Mouse (Mus musculus) liver, embryonic 11.5 days (tissue): ENCODE measurements around the gene Mdfi. TPM values are rescaled to one million over a fixed set of nuclear protein-coding genes. Genes with fewer than 3 reads are reported as not detected.

Experiments
- ATAC-seq: fragments of 200-750 bp; cut with Nextera tagmentation; replicated peaks from 2 replicates; pipeline ENCODE4 v1.8.0; 2017; ENCODE audit warnings: moderate number of reproducible peaks, mild to moderate bottlenecking, moderate TSS enrichment, moderate library complexity; ENCODE audit not compliant: low FRiP score
- DNase-seq: peaks from one replicate; pipeline ENCODE4 v3.0.0-alpha.2; 2017; ENCODE audit warnings: low spot score
- H3K27ac ChIP-seq: fragments of 300-500 bp; sonication (generic); 2 replicates; pipeline ENCODE4 v1.5.1; 2014; ENCODE audit warnings: mild to moderate bottlenecking, low read depth, low read length, control low read depth
- H3K27me3 ChIP-seq: fragments of 300-500 bp; sonication (generic); replicated peaks from 2 replicates; pipeline ENCODE4 v1.6.1; 2014; ENCODE audit warnings: low read length, mixed read lengths; ENCODE audit not compliant: control insufficient read depth, insufficient read depth
- H3K36me3 ChIP-seq: fragments of 300-500 bp; sonication (generic); 2 replicates; pipeline ENCODE4 v1.6.1; 2014; ENCODE audit warnings: mild to moderate bottlenecking, low read length, moderate library complexity, mixed read lengths; ENCODE audit not compliant: control insufficient read depth, insufficient read depth
- H3K4me1 ChIP-seq: fragments of 300-500 bp; sonication (generic); replicated peaks from 2 replicates; pipeline ENCODE4 v1.6.1; 2014; ENCODE audit warnings: low read length, mixed read lengths; ENCODE audit not compliant: control insufficient read depth, insufficient read depth
- H3K4me2 ChIP-seq: fragments of 300-500 bp; sonication (generic); 2 replicates; pipeline ENCODE4 v1.6.1; 2014; ENCODE audit warnings: mild to moderate bottlenecking, control low read depth, moderate library complexity
- H3K4me3 ChIP-seq: fragments of 300-500 bp; sonication (generic); 2 replicates; pipeline ENCODE4 v1.5.1; 2014; ENCODE audit warnings: low read depth, low read length, control low read depth
- H3K9ac ChIP-seq: fragments of 300-500 bp; sonication (generic); 2 replicates; pipeline ENCODE4 v1.6.1; 2014; ENCODE audit warnings: low read depth, low read length, control low read depth
- H3K9me3 ChIP-seq: fragments of 300-500 bp; sonication (generic); 2 replicates; pipeline ENCODE4 v1.6.1; 2016; ENCODE audit warnings: low read length, inconsistent platforms, mixed read lengths; ENCODE audit not compliant: control insufficient read depth
- WGBS: fragments of 180-500 bp; shearing (Covaris S2); extraction: QIAGEN DNeasy Blood & Tissue Kit; methylation state at CpG from one replicate; pipeline ENCODE4 v1.1.7; 2014; 5-methylcytosine and 5-hydroxymethylcytosine counted together
- polyA plus RNA-seq: library from polyadenylated mRNA; unstranded; fragments of >200 nt; fragmentation: Nextera tagmentation; extraction: Ambion mirVana; gene quantifications from 2 replicates; pipeline ENCODE4 v1.2.1, GENCODE M21; 2014

The Mdfi gene
- polyA plus RNA-seq: 15.9 and 16.3 TPM in 2 replicates

DNA sequence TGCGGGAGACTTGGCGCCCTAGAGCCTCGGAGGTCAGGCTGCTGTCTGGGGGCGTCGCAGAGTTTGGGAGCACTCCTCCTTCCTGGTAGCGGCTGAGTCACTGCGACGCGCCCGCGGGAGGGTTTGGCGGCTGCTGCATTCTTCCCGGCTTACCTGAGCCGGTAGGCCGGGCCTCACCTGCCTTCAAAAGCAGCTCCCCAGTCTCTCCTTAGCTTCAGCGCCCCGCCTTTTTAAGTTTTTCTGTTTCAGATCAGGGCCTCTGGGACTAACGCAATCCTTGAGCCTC lies at the start of gene Mdfi:
Gene Mdfi, minus strand, starts transcription at position 210 of the 286 bp plus-strand sequence.
- Histone ChIP-seq H3K9me3 (no peaks in the 10 kb centered on the region), H3K4me2 (peak within 1 kb of the TSS; percentile 70), H3K36me3 (no peaks in the 10 kb centered on the region), H3K27ac (peak within 1 kb of the TSS; percentile 49), H3K4me3 (peak within 1 kb of the TSS; percentile 63), H3K4me1 (peaks cover 16% of the 10 kb centered on the region), H3K9ac (peak within 1 kb of the TSS; percentile 64), H3K27me3 (peaks cover 35% of the 10 kb centered on the region)
- 5% methylated on average over 18 of the region's 18 CpGs for WGBS
- DNase-seq (no peak), ATAC-seq (no peak)

DNA sequence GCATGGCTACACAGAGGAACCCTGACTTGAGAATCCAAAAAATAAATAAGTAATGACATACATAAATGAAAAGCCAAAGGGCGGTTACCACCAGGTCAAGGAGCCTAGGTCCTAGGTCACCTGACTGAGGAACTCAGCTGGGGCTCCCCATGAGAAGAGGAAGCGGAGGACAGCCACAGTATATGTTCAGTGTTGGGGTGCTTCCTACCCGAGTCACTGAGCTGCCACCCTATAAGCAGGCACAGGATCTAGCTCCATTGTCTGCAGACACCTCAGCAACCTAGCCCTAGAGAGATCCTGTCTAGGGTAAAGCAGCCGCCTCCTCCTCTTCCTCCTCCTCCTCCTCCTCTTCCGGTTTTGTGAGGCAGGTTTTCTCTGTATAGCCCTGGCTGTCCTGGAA lies 48.6 kb upstream of the Mdfi start:
- DNase-seq (no peak), ATAC-seq (no peak)
- Histone ChIP-seq H3K4me1 (peaks cover 38% of the 10 kb centered on the region), H3K36me3 (peaks cover 13% of the 10 kb centered on the region; the same call in 1 of the 2 replicates), H3K27me3 (no peaks in the 10 kb centered on the region), H3K9ac (no peak overlapping the region), H3K4me2 (no peak overlapping the region), H3K4me3 (no peak overlapping the region), H3K27ac (no peak overlapping the region), H3K9me3 (no peaks in the 10 kb centered on the region)
- 69% methylated on average over 5 of the region's 5 CpGs for WGBS

DNA sequence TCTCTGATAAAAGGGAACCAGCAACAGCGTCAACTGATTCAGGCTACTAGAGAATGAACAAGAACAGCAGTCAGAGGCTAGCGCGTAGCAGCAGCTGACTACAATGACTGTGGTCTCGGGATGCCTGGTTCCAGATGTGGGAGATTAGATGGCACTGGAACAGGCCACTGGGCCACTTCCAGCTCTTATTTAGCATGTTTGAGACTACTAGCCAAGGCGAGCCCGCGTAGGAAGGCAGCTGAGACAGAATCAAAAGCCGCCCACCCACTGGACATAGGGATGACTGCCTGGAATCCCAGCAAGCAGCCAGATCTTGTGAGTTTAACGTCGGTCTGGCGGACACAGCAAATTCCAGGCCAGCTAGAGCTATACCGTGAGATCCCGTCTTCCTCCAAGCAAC lies 46.8 kb upstream of the Mdfi start:
- H3K9ac ChIP-seq: no peak overlapping the region
- H3K27me3 ChIP-seq: no peaks in the 10 kb centered on the region
- H3K4me2 ChIP-seq: no peak overlapping the region
- WGBS: 75% methylated on average over 13 of the region's 13 CpGs
- no peak overlapping the region for H3K4me3 ChIP-seq
- H3K36me3 ChIP-seq: peaks cover 19% of the 10 kb centered on the region; the same call in 1 of the 2 replicates
- H3K27ac ChIP-seq: no peak overlapping the region
- no peak for DNase-seq
- H3K4me1 ChIP-seq: peaks cover 27% of the 10 kb centered on the region
- ATAC-seq: no peak
- H3K9me3 ChIP-seq: no peaks in the 10 kb centered on the region

DNA sequence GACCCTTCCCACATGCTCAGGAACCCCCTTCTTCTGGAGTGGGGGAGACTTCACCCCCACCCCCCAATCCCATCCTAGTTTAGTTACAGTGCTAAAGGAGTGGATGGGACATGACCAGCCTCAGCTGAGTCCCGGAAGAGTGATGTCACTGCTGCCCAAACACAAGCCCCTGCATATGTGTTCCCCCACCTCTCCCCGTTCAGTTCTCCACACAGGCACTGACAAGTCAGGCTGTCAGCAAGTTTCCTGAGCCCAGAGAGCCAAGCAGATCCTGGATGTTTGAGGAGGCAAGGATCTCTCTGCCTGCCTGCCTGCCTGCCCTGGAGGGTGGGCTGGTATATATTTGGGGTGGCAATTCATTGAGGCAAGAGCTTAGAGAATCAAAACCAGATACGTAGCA lies 44.7 kb upstream of the Mdfi start:
- DNase-seq: no peak
- H3K4me1 ChIP-seq: peaks cover 25% of the 10 kb centered on the region
- H3K9me3 ChIP-seq: no peaks in the 10 kb centered on the region
- no peak overlapping the region for H3K9ac ChIP-seq
- no peak overlapping the region for H3K4me3 ChIP-seq
- no peak overlapping the region for H3K27ac ChIP-seq
- H3K27me3 ChIP-seq: no peaks in the 10 kb centered on the region
- ATAC-seq: no peak
- H3K4me2 ChIP-seq: no peak overlapping the region
- H3K36me3 ChIP-seq: peaks cover 23% of the 10 kb centered on the region; the same call in 1 of the 2 replicates
- WGBS: 45% methylated on average over 3 of the region's 3 CpGs

DNA sequence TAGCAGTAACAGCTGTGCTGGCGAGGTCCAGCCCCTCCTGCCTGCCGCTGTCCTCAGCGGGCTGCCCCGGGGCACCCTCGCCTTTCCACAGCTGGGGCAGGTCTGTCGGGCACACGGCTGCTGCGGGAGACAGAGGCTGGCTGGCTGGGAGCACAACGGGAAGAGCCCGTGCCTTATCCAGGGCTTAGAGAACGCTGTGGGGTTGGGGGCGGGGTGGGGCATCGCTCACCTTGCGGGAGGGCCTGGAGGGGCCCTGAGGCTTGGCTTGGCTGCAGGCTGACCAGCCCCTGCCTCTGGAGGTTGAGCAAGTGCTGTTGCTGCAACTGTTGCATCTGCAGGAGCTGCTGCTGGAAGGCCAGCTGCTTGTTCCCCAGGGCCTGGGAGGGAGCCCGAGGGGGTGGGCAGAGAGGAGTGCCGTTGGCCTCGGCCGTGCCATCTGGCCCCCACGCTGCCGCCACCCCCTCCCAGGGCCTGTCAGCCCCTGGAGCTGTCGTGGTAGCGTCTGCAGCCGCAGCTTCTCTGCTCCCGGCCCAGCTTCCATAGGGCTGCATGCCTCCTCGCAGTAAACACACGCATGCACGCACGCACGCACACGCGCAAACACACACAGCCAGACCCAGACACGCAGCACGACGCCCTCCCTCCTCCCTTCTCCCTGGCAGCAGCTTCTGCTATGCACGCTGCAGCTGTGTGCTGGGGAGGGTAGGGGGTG lies 44.0 kb upstream of the Mdfi start:
- Histone ChIP-seq H3K9ac (no peak overlapping the region), H3K4me1 (peaks cover 27% of the 10 kb centered on the region), H3K27me3 (no peaks in the 10 kb centered on the region), H3K9me3 (no peaks in the 10 kb centered on the region), H3K4me2 (0 out of 2 replicates have a peak overlapping the region, but pooled peaks have one; percentile 16), H3K4me3 (no peak overlapping the region), H3K27ac (peak overlapping the region; percentile 32; the same call in 1 of the 2 replicates), H3K36me3 (peaks cover 23% of the 10 kb centered on the region; the same call in 1 of the 2 replicates)
- ATAC-seq (no peak), DNase-seq (no peak)
- 50% methylated on average over 35 of the region's 35 CpGs for WGBS

DNA sequence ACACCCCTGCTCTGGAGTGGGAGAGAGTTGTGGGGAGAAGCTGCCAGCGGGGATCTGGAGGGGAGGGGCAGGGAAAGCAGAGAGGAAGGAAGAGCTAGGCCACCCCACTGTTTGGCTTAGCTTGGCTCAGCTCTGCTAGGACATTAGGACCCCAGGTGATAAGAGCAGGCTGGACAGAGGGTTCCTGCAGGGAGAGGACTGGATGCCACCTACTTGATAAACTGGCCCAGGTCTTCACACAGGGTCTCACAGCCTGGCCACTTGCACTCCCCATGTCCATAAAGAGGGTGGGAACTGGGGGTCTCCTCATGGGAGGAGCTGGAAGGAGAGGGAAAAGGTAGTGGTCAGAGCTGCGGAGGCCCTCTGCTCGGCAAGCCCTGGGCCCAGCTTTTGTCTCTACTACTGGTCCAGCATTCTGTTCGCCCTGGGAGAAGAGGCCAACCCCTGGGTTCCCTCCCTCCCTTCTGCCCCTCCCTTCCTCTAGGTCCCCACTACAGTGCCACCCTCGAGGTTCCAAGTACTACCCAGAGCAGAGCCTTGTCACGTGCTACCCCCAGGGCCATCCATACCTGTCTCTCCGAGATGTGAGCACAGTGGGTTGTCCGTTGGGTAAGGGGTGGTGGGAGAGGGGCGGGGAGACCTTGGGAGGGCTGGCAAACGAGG lies 43.4 kb upstream of the Mdfi start:
- Histone ChIP-seq H3K27me3 (no peaks in the 10 kb centered on the region), H3K9ac (no peak overlapping the region), H3K4me3 (no peak overlapping the region), H3K36me3 (peaks cover 23% of the 10 kb centered on the region; the same call in 1 of the 2 replicates), H3K9me3 (no peaks in the 10 kb centered on the region), H3K4me1 (peaks cover 30% of the 10 kb centered on the region), H3K27ac (no peak overlapping the region; the same call in 1 of the 2 replicates), H3K4me2 (no peak overlapping the region)
- DNase-seq: no peak
- ATAC-seq: no peak
- 52% methylated on average over 10 of the region's 10 CpGs for WGBS

DNA sequence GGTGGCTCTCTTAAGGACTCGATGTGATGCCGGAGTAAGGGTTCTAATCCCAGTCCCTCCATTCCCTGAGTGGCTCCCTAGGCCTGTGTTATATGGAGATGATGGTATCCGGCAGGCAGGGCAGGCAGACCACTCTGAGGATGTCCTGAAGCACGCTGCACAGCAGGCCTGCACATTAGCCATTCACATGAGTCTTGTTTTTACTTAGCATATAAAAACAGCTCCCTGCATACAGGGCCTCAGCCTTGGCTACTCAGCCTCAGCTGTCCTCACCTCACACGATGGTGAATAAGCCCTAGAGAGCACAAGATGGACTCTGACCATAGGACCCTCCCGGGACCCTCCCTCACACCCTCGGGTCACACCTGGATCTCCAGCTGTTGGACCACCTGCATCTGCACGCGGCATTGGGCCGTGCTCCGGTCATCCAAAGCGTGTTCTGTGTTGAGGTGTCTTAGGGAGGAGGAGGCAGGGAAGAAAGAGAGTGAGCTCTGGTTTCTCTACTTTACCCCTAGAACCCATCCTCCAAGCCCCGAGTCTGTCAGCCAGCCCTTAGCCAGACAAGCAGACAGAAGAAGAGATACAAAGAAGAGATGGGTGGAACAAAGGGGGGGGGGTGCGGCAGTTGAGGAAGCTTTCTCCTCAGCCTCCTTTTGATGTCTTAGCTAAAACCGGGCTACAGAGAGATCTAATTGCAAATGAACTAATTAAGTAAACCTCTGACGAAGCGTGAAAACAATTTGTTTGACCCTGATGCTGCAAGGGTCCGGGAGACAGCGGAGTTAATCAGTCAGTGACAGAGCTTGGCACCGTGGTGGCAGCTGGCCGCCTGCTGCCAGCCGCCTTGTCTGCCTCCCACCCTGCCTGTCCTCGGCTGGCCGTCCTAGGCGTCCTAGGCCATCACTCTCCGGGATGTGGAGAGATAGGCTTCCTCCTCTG lies 42.6 kb upstream of the Mdfi start:
- peaks cover 23% of the 10 kb centered on the region; the same call in 1 of the 2 replicates for H3K36me3 ChIP-seq
- ATAC-seq (no peak), DNase-seq (no peak)
- H3K27ac ChIP-seq: no peak overlapping the region
- H3K27me3 ChIP-seq: no peaks in the 10 kb centered on the region
- H3K9ac ChIP-seq: no peak overlapping the region
- no peaks in the 10 kb centered on the region for H3K9me3 ChIP-seq
- no peak overlapping the region for H3K4me3 ChIP-seq
- H3K4me2 ChIP-seq: no peak overlapping the region
- H3K4me1 ChIP-seq: peaks cover 30% of the 10 kb centered on the region
- 61% methylated on average over 26 of the region's 26 CpGs for WGBS

DNA sequence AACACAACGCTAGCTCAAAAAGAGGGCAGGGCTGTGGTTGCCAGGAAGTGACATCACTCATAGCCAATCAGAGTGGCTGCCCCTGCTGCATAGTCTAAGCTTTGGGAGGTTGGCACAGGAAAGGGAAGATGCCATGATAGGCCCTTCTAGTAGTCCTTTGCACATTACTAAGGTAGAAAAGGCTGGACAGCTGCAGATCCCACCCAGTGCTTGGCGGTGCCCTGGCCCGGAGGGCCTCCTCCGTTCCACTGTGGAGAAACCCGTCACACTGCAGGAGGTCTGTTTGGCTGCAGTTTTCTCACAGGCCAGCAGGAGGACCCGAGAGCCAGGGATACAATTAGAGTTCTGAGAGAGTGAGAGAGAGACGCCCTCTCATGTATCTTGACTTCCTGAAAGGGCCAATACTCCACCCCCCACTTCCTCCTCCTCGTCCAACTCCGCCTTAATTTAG lies 38.9 kb upstream of the Mdfi start:
- Histone ChIP-seq H3K4me3 (peak overlapping the region; percentile 28; the same call in 1 of the 2 replicates), H3K27me3 (no peaks in the 10 kb centered on the region), H3K9me3 (no peaks in the 10 kb centered on the region), H3K9ac (no peak overlapping the region), H3K36me3 (peaks cover 38% of the 10 kb centered on the region), H3K27ac (no peak overlapping the region), H3K4me1 (peaks cover 17% of the 10 kb centered on the region), H3K4me2 (peak overlapping the region; percentile 51)
- DNase-seq (peak; percentile 77), ATAC-seq (peak; percentile 66)
- 14% methylated on average over 9 of the region's 9 CpGs for WGBS
